Mouse (Mus musculus): ENCODE measurements at regions not wholly inside any gene's neighbourhood (a gene's known extent, or its start where the extent isn't known, plus 50 kb on each side); places are given as distances from the start of the nearest gene placed in this dataset.

GRCm38 (mm10) chrX:19199531-19199930, 281.6 kb downstream of the Tex13c3 start:
- DNase-seq (ENCODE audit: low spot score in 2 of 2), result no peak

- DNase-seq (ENCODE audit: low spot score in 2 of 2), result no peak
Observed at GRCm38 (mm10) chrX:19168983-19169382, 312.1 kb downstream of the Tex13c3 start.

GRCm38 (mm10) chrX:19168546-19168945, 312.6 kb downstream of the Tex13c3 start:
- no peak for DNase-seq (ENCODE audit: low spot score in 2 of 2)

- peak in 1 of 2 experiments; percentile 7 for DNase-seq (ENCODE audit: low spot score in 2 of 2)
Observed at GRCm38 (mm10) chrX:19168111-19168510, 313.0 kb downstream of the Tex13c3 start.

- no peak for DNase-seq (ENCODE audit: low spot score in 2 of 2)
Observed at GRCm38 (mm10) chrX:19167121-19167853, 313.8 kb downstream of the Tex13c3 start.

GRCm38 (mm10) chrX:19165891-19166644, 315.1 kb downstream of the Tex13c3 start:
- DNase-seq (ENCODE audit: low spot score in 2 of 2), result no peak

- no peak for DNase-seq (ENCODE audit: low spot score in 2 of 2)
Observed at GRCm38 (mm10) chrX:19164151-19164550, 317.0 kb downstream of the Tex13c3 start.

- no peak for DNase-seq (ENCODE audit: low spot score in 2 of 2)
Observed at GRCm38 (mm10) chrX:19162958-19163357, 318.2 kb downstream of the Tex13c3 start.

- DNase-seq (ENCODE audit: low spot score in 2 of 2), result no peak
Observed at GRCm38 (mm10) chrX:19162351-19162750, 318.8 kb downstream of the Tex13c3 start.

GRCm38 (mm10) chrX:19160275-19160930, 320.7 kb downstream of the Tex13c3 start:
- no peak for DNase-seq (ENCODE audit: low spot score in 2 of 2)

GRCm38 (mm10) chrX:19157464-19158203, 323.5 kb downstream of the Tex13c3 start:
- no peak for DNase-seq (ENCODE audit: low spot score in 2 of 2)

GRCm38 (mm10) chrX:19153619-19154018, 327.5 kb downstream of the Tex13c3 start:
- DNase-seq (ENCODE audit: low spot score in 2 of 2), result no peak

- DNase-seq (ENCODE audit: low spot score in 2 of 2), result no peak
Observed at GRCm38 (mm10) chrX:19152170-19152861, 328.8 kb downstream of the Tex13c3 start.

- DNase-seq (ENCODE audit: low spot score in 2 of 2), result no peak
Observed at GRCm38 (mm10) chrX:19150606-19151005, 330.5 kb downstream of the Tex13c3 start.

GRCm38 (mm10) chrX:19148672-19149071, 332.4 kb downstream of the Tex13c3 start:
- DNase-seq (ENCODE audit: low spot score in 2 of 2), result no peak

GRCm38 (mm10) chrX:19148251-19148650, 332.9 kb downstream of the Tex13c3 start:
- DNase-seq (ENCODE audit: low spot score in 2 of 2), result no peak

- no peak for DNase-seq (ENCODE audit: low spot score in 2 of 2)
Observed at GRCm38 (mm10) chrX:19112753-19113152, 368.4 kb downstream of the Tex13c3 start.

GRCm38 (mm10) chrX:19102911-19103310, 378.2 kb downstream of the Tex13c3 start:
- no peak for DNase-seq (ENCODE audit: low spot score in 2 of 2)

GRCm38 (mm10) chrX:19095960-19096359, 385.2 kb downstream of the Tex13c3 start:
- DNase-seq (ENCODE audit: low spot score in 2 of 2), result no peak

- DNase-seq (ENCODE audit: low spot score in 2 of 2), result no peak
Observed at GRCm38 (mm10) chrX:19084435-19084834, 396.7 kb downstream of the Tex13c3 start.

GRCm38 (mm10) chrX:19080021-19080420, 401.1 kb downstream of the Tex13c3 start:
- no peak for DNase-seq (ENCODE audit: low spot score in 2 of 2)

All from frontal cortex, postnatal 25 days (tissue).